Mouse (Mus musculus): ENCODE measurements around the gene Inpp4b. TPM values are rescaled to one million over a fixed set of nuclear protein-coding genes. Genes with fewer than 3 reads are reported as not detected.

Gene Inpp4b
- polyA plus RNA-seq, 1 experiment from 2014 or later: 11.4 TPM

DNA sequence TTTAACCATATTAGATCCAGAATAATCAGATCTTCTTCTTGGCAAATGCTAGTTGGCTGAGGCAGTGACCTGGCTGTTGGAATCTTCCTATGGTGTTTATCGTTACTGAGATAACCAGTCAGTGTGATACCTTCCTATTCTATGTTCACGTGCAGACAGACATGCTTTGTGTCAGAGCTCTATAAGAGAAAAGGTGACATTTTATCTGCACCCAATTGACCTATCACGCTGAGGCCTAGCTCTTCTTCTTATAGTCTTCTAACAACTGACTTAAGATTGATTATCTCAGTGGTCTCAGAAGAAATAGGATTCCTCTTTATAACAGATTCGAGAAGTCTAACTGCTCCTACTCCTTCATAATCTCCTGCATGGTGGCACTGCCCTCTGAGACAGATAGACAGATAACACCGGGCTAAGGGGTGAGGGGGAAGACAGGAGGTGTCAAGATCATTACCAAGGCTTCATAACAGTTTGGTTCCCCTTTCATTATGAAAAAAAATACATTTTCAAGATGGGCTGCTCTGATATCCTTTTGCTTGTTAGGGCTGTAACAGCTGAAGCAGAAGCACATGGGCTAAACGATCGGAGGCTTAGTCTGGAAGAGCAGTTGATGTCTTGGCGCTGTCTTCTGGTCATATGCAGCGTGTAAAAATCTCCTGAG lies 431.1 kb downstream of the Inpp4b start:
- Histone ChIP-seq H3K4me3 (replicated peaks; ENCODE audit: low read length) (no peak overlapping the region), H3K9ac (no peak overlapping the region), H3K27ac (no peak overlapping the region), H3K36me3 (replicated peaks; ENCODE audit: control insufficient read depth, insufficient read depth) (no peaks in the 10 kb centered on the region), H3K9me3 (ENCODE audit: control insufficient read depth, low read length) (no peaks in the 10 kb centered on the region), H3K4me2 (replicated peaks) (no peak overlapping the region), H3K27me3 (ENCODE audit: control insufficient read depth, insufficient read depth, low read length) (no peaks in the 10 kb centered on the region), H3K4me1 (replicated peaks; ENCODE audit: control insufficient read depth, insufficient read depth, low read length) (no peaks in the 10 kb centered on the region)
- 81% methylated on average over 9 of the region's 9 CpGs for WGBS
- no peak for ATAC-seq (ENCODE audit: low FRiP score)
- DNase-seq (ENCODE audit: low spot score): no peak

DNA sequence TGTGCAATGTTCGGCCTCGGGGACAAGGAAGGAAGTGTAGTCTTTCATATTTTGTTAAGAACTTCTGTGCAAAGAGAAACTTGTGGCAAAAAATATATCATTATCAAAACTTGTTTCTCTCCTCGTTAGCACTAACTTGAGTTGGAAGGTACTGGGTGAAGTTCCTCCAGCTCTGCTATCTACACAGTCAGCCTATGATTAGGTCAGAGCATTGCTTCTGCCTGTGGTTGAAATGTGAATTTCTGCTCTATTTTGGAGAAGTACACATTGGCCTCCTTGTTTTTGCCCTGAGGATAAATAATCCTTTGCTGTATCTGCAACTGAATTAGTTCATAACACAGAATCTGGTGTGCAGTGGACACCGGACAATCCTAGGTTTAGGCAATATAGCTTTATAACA lies 431.7 kb downstream of the Inpp4b start:
- H3K4me1 ChIP-seq (replicated peaks; ENCODE audit: control insufficient read depth, insufficient read depth, low read length): no peaks in the 10 kb centered on the region
- no peaks in the 10 kb centered on the region for H3K9me3 ChIP-seq (ENCODE audit: control insufficient read depth, low read length)
- no peak overlapping the region for H3K4me2 ChIP-seq (replicated peaks)
- 85% methylated on average over 4 of the region's 4 CpGs for WGBS
- no peak overlapping the region for H3K4me3 ChIP-seq (replicated peaks; ENCODE audit: low read length)
- H3K36me3 ChIP-seq (replicated peaks; ENCODE audit: control insufficient read depth, insufficient read depth): no peaks in the 10 kb centered on the region
- no peak for DNase-seq (ENCODE audit: low spot score)
- no peak overlapping the region for H3K9ac ChIP-seq
- no peaks in the 10 kb centered on the region for H3K27me3 ChIP-seq (ENCODE audit: control insufficient read depth, insufficient read depth, low read length)
- no peak overlapping the region for H3K27ac ChIP-seq
- ATAC-seq (ENCODE audit: low FRiP score): no peak

DNA sequence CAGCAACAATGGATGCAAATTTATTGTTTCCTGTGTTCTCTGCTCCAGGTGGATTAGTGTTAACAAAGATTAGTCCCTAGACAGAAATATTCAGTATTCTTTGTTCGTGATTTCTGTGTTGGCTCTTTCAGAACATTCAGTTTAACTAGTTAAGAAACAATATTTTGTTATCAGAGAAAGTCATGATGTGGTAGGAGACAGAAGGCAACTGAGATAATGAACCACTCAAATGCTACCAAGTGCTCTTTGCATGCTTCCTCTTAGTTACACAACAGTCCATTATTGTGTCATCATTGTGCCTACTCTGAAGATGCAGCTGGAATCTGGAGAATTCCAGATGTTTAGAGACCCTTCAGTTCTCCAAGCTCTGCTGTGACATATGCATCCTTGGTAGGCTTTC lies 432.1 kb downstream of the Inpp4b start:
- no peak for ATAC-seq (ENCODE audit: low FRiP score)
- H3K27ac ChIP-seq: no peak overlapping the region
- no peak overlapping the region for H3K4me3 ChIP-seq (replicated peaks; ENCODE audit: low read length)
- no peak overlapping the region for H3K9ac ChIP-seq
- no peaks in the 10 kb centered on the region for H3K9me3 ChIP-seq (ENCODE audit: control insufficient read depth, low read length)
- DNase-seq (ENCODE audit: low spot score): no peak
- no peaks in the 10 kb centered on the region for H3K27me3 ChIP-seq (ENCODE audit: control insufficient read depth, insufficient read depth, low read length)
- no peak overlapping the region for H3K4me2 ChIP-seq (replicated peaks)
- no peaks in the 10 kb centered on the region for H3K36me3 ChIP-seq (replicated peaks; ENCODE audit: control insufficient read depth, insufficient read depth)
- WGBS: 64% methylated on average over 1 of the region's 1 CpGs
- H3K4me1 ChIP-seq (replicated peaks; ENCODE audit: control insufficient read depth, insufficient read depth, low read length): no peaks in the 10 kb centered on the region

DNA sequence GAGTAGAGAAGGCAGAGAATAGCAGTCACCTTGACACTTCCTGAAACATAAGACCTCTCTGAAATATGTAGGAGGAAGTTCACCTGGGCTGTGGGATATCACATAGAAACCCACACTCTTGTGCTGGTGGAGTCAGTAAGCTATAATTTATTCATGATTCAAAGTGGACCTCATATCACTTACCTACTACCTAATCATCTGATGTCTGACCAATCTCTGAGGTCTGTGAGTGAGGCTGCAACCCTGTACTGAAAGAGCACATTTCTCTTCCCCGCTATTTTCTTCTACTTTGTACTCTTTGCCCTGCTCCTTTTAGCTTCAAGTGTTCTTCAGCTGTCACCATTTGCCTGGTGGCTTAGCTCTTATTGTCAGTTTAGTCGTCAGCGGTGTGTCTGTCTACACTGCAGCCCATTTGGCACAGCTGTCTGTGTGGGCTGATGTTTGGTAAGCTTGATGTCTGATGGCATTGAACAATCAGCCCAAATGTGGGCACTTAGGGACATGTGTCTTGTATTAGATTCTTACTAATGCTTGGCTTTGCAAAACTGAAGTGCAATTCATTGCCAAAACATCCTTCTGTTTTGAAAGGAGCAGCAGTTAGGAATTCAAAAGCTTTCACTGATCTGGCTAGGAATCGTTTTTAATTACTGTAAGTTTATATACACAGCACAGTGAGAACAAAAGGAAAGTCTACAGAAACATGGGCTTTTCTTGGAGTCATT lies 434.3 kb downstream of the Inpp4b start:
- no peak overlapping the region for H3K4me2 ChIP-seq (replicated peaks)
- H3K27me3 ChIP-seq (ENCODE audit: control insufficient read depth, insufficient read depth, low read length): no peaks in the 10 kb centered on the region
- 77% methylated on average over 4 of the region's 4 CpGs for WGBS
- no peaks in the 10 kb centered on the region for H3K4me1 ChIP-seq (replicated peaks; ENCODE audit: control insufficient read depth, insufficient read depth, low read length)
- no peak overlapping the region for H3K4me3 ChIP-seq (replicated peaks; ENCODE audit: low read length)
- DNase-seq (ENCODE audit: low spot score): no peak
- H3K9ac ChIP-seq: no peak overlapping the region
- H3K36me3 ChIP-seq (replicated peaks; ENCODE audit: control insufficient read depth, insufficient read depth): no peaks in the 10 kb centered on the region
- H3K27ac ChIP-seq: no peak overlapping the region
- no peaks in the 10 kb centered on the region for H3K9me3 ChIP-seq (ENCODE audit: control insufficient read depth, low read length)
- 0 out of 2 replicates have a peak, but pooled peaks have one; percentile 8 for ATAC-seq (ENCODE audit: low FRiP score)

DNA sequence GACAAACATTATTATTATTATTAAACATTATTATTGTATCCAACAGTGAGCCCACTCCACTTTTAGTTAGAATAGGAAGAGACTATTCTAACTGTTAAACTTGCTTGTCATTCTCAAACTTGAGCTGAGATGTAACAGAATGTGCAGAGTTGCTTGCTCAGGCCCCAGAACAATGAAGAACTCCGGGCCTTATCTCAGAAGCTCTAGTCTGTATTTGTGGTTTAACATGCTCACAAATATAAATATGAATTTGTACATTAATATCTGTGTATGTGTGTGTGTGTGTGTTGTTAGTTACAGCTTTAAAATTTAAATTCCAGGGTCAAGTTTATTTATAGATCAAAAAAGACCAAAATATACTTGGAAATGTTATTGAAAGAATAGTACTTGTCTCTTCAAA lies 435.3 kb downstream of the Inpp4b start:
- WGBS: 90% methylated on average over 1 of the region's 1 CpGs
- Histone ChIP-seq H3K36me3 (replicated peaks; ENCODE audit: control insufficient read depth, insufficient read depth) (no peaks in the 10 kb centered on the region), H3K9me3 (ENCODE audit: control insufficient read depth, low read length) (no peaks in the 10 kb centered on the region), H3K27ac (no peak overlapping the region), H3K4me1 (replicated peaks; ENCODE audit: control insufficient read depth, insufficient read depth, low read length) (no peaks in the 10 kb centered on the region), H3K9ac (no peak overlapping the region), H3K4me3 (replicated peaks; ENCODE audit: low read length) (no peak overlapping the region), H3K4me2 (replicated peaks) (no peak overlapping the region), H3K27me3 (ENCODE audit: control insufficient read depth, insufficient read depth, low read length) (no peaks in the 10 kb centered on the region)
- no peak for ATAC-seq (ENCODE audit: low FRiP score)
- no peak for DNase-seq (ENCODE audit: low spot score)

DNA sequence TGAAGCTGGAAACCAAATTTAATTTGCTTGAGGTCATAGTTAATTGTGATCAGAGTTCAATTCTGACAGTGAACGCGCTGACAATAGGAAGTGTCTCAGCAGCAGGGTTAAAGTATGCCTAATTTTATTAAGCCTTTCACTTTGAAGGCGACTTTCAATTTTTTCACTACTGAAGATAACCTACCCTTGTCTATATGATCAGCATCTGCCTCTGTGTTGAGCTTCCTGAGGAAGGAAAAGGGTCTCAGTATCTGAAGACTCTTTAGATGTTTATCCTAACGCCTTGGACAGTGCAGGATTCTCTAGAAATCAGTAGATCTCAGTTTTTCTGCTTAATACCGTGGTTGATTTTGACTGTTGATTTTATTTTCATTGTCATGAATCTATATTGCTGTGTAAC lies 437.1 kb downstream of the Inpp4b start:
- no peaks in the 10 kb centered on the region for H3K27me3 ChIP-seq (ENCODE audit: control insufficient read depth, insufficient read depth, low read length)
- WGBS: 85% methylated on average over 5 of the region's 5 CpGs
- H3K36me3 ChIP-seq (replicated peaks; ENCODE audit: control insufficient read depth, insufficient read depth): no peaks in the 10 kb centered on the region
- DNase-seq (ENCODE audit: low spot score) (no peak), ATAC-seq (ENCODE audit: low FRiP score) (no peak)
- H3K9me3 ChIP-seq (ENCODE audit: control insufficient read depth, low read length): no peaks in the 10 kb centered on the region
- no peak overlapping the region for H3K9ac ChIP-seq
- H3K4me2 ChIP-seq (replicated peaks): no peak overlapping the region
- no peak overlapping the region for H3K4me3 ChIP-seq (replicated peaks; ENCODE audit: low read length)
- H3K4me1 ChIP-seq (replicated peaks; ENCODE audit: control insufficient read depth, insufficient read depth, low read length): no peaks in the 10 kb centered on the region
- no peak overlapping the region for H3K27ac ChIP-seq

DNA sequence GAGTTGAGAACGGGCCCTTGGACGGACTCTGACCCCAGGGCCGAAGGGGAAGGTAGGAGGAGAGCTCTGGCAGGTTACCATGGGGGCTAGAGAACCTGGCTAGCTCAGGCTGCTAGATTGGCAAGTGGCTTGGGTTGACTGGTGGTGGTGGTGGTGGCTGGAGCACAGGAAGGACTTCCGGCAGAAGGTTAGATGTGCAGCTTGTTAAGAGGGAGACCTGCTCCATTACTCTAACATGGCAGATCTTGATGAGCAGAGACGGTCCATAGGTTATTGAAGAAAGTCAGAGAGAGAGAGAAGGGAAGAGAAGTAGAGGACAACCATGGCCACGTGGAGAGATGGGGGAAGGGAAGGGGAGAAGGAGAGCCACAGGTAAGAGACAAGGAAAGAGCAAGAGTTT lies 437.8 kb downstream of the Inpp4b start:
- Histone ChIP-seq H3K4me2 (replicated peaks) (no peak overlapping the region), H3K36me3 (replicated peaks; ENCODE audit: control insufficient read depth, insufficient read depth) (no peaks in the 10 kb centered on the region), H3K27ac (no peak overlapping the region), H3K27me3 (ENCODE audit: control insufficient read depth, insufficient read depth, low read length) (no peaks in the 10 kb centered on the region), H3K4me1 (replicated peaks; ENCODE audit: control insufficient read depth, insufficient read depth, low read length) (no peaks in the 10 kb centered on the region), H3K9me3 (ENCODE audit: control insufficient read depth, low read length) (no peaks in the 10 kb centered on the region), H3K9ac (no peak overlapping the region), H3K4me3 (replicated peaks; ENCODE audit: low read length) (no peak overlapping the region)
- WGBS: 92% methylated on average over 6 of the region's 6 CpGs
- ATAC-seq (ENCODE audit: low FRiP score): no peak
- DNase-seq (ENCODE audit: low spot score): no peak

DNA sequence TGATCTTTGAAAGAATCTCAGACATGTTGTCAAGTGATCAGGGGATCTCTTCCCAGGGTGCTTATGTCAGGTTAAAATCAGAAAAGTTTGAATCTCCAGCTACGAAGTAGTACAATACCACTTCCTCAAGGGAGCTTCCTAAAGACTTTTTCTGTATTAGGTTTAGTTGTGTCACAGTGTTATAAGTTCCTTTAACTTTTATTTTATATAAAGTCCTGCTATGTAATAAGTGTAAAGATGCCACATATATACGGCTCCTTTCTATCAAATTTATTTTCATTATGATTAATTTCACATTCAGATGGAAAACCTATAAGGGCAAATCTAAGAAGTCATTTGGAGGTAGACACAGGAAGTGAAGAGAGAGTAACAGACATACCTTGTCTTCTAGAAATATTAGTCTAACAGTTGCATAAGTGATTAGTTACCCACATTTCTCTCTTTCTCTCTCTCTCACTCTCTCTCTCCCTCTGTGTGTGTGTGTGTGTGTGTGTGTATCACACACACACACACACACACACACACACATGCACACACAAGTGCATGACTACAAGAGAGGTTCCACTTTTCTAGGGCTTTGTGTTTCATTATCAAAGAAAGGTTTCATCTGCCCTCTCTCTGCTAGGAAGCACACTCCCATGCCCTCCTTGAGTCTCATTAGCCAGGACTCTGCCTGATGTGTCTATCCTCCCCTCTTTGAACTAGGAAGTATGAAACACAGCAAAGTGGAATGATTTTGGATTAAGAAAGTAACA lies 438.7 kb downstream of the Inpp4b start:
- no peak for ATAC-seq (ENCODE audit: low FRiP score)
- DNase-seq (ENCODE audit: low spot score): no peak
- H3K4me2 ChIP-seq (replicated peaks): no peak overlapping the region
- no peaks in the 10 kb centered on the region for H3K27me3 ChIP-seq (ENCODE audit: control insufficient read depth, insufficient read depth, low read length)
- no peak overlapping the region for H3K27ac ChIP-seq
- no peaks in the 10 kb centered on the region for H3K9me3 ChIP-seq (ENCODE audit: control insufficient read depth, low read length)
- no peak overlapping the region for H3K4me3 ChIP-seq (replicated peaks; ENCODE audit: low read length)
- H3K9ac ChIP-seq: no peak overlapping the region
- H3K4me1 ChIP-seq (replicated peaks; ENCODE audit: control insufficient read depth, insufficient read depth, low read length): no peaks in the 10 kb centered on the region
- H3K36me3 ChIP-seq (replicated peaks; ENCODE audit: control insufficient read depth, insufficient read depth): no peaks in the 10 kb centered on the region
- WGBS: 89% methylated on average over 2 of the region's 2 CpGs

DNA sequence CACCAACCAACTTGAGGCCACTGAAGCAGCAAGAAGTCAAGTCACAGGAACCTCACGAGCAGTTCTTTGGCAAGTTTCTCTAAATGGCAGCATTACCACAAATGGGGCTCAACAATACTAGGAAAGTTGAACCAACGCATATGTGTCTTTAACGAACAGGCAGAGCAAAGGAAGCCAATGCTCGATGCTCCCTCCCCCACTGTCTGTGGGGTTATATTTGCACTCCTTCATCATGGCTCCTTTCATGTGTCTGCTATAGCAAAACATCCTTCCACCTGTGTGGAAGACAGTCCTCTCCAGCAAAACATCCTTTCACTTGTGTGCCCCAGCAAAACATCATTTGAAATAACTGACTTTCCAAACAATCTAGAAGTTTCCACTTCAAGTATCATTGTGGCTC lies 440.4 kb downstream of the Inpp4b start:
- Histone ChIP-seq H3K36me3 (replicated peaks; ENCODE audit: control insufficient read depth, insufficient read depth) (no peaks in the 10 kb centered on the region), H3K4me2 (replicated peaks) (no peak overlapping the region), H3K9ac (no peak overlapping the region), H3K4me1 (replicated peaks; ENCODE audit: control insufficient read depth, insufficient read depth, low read length) (no peaks in the 10 kb centered on the region), H3K9me3 (ENCODE audit: control insufficient read depth, low read length) (no peaks in the 10 kb centered on the region), H3K27me3 (ENCODE audit: control insufficient read depth, insufficient read depth, low read length) (no peaks in the 10 kb centered on the region), H3K4me3 (replicated peaks; ENCODE audit: low read length) (no peak overlapping the region), H3K27ac (no peak overlapping the region)
- DNase-seq (ENCODE audit: low spot score) (no peak), ATAC-seq (ENCODE audit: low FRiP score) (no peak)
- 93% methylated on average over 4 of the region's 4 CpGs for WGBS

Measured in hindbrain, embryonic 14.5 days (tissue).